Mouse (Mus musculus) activated CD4-positive, CD25-positive, alpha-beta regulatory T cell, adult 9 weeks (primary cell): Measurements from ENCODE around the gene Raver1. TPM values are rescaled to one million over a fixed set of nuclear protein-coding genes. Genes with fewer than 3 reads are reported as not detected.

Source experiments
- polyA plus RNA-seq: library from polyadenylated mRNA; unstranded; fragments of 100-300 nt; shearing (Covaris generic); gene quantifications from one replicate; pipeline ENCODE4 v1.2.1, GENCODE M21; 2017

Gene Raver1
- 73.3 TPM for polyA plus RNA-seq

GRCm38 (mm10) chr9:21091707-21092320 lies at the start of gene Raver1, which contains the start of gene Gm38431:
Gene Raver1, minus strand, starts transcription at chr9:21092008.
Gene Gm38431, minus strand, starts transcription at chr9:21091997.

GRCm38 (mm10) chr9:21131059-21131956 lies 39.5 kb upstream of the Raver1 start, which contains the start of gene Tyk2:
Gene Tyk2, minus strand, starts transcription at chr9:21131243.

GRCm38 (mm10) chr9:21073044-21073840 lies 18.6 kb downstream of the Raver1 start, which contains the start of the genes Gm49373 and Fdx1l:
Gene Gm49373, minus strand, starts transcription at chr9:21073096.
Gene Fdx1l, minus strand, starts transcription at chr9:21073614.

GRCm38 (mm10) chr9:21067006-21067684 lies 24.7 kb downstream of the Raver1 start, which contains the start of gene Zglp1:
Gene Zglp1, minus strand, starts transcription at chr9:21067093.

DNA sequence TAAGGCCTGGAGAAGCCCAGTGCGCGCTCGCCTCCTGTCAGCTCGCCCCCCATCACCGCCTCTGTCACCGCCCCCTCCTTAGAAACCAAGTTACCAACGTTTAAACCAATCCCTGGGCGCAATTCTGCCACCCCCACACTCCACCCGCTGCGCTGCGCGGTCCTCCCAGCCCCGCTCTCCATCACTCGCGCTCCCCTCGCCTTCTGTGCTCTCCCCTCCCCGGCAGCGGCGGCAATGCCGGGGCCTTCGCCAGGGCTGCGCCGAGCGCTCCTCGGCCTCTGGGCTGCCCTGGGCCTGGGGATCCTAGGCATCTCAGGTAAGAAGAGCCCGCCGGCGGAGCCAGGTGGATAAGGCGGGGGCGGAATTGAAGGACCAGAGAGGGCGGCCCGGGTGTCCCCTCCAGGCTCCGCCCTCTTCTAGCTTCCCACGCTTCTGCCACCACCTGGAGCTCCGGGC lies 59.9 kb downstream of the Raver1 start, which contains the start of gene Icam5:
Icam5 (plus strand) TSS at position 178 of the 456 bp plus-strand sequence.

DNA sequence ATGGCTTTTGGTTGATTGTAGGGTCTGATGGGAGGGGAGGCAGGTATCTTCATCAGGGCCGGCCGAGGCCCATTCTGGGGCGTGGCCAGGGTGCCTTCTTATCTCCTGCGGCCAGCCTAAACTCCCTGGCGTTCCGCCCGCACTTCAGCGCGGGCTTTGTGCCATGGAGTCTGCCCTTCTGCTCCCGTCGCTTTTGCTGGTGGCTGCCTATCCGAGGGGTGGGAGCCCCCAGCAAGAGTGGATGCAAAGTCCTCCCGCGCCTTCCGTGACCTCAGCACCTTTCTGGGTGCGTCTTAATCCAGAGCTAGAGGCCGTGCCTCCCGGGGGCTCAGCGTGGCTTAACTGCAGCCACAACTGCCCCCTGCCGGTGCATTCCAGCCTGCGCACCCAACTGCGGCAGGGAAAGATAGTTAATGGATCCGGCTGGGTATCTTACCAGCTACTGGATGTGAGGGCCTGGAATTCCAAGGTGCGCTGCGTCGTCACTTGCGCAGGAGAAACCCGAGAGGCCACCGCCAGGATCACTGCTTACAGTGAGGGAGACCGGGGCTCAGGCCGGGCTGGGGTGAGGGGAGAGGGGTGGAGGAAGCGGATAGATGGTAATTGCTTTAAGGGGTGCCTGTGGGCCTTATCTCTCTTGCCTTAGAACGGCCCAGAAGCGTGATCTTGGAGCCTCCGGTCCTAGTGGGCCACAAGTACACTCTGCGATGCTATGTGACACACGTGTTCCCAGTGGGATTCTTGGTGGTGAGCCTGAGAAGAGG lies 62.3 kb downstream of the Raver1 start, which contains the start of gene Icam4:
Icam4 (plus strand) TSS at position 83 of the 764 bp plus-strand sequence.

Other genes starting within 250 kb of the Raver1 start
- 52.0 TPM for gene A230050P20Rik, start 223.4 kb downstream of the Raver1 start, polyA plus RNA-seq
- gene Angptl6, start 212.3 kb downstream of the Raver1 start, polyA plus RNA-seq, result 0.49 TPM
- 84.2 TPM for gene Ppan, start 203.8 kb downstream of the Raver1 start, polyA plus RNA-seq
- 248 TPM for gene Eif3g, start 193.4 kb downstream of the Raver1 start, polyA plus RNA-seq
- gene Dnmt1, start 132.1 kb downstream of the Raver1 start, polyA plus RNA-seq, result 92.3 TPM
- gene S1pr2, start 115.2 kb downstream of the Raver1 start, polyA plus RNA-seq, result 24.4 TPM
- 128 TPM for gene Mrpl4, start 89.3 kb downstream of the Raver1 start, polyA plus RNA-seq
- gene Icam1, start 76.0 kb downstream of the Raver1 start, polyA plus RNA-seq, result 132 TPM
- 1.9 TPM for gene Icam4, start 62.6 kb downstream of the Raver1 start, polyA plus RNA-seq
- 0.79 TPM for gene Icam5, start 59.9 kb downstream of the Raver1 start, polyA plus RNA-seq
- not detected for gene Zglp1, start 24.9 kb downstream of the Raver1 start, polyA plus RNA-seq
- gene Gm49373, start 18.9 kb downstream of the Raver1 start, polyA plus RNA-seq, result 0.20 TPM
- 35.0 TPM for gene Fdx1l, start 18.4 kb downstream of the Raver1 start, polyA plus RNA-seq
- gene Gm38431, start within 50 bp of the Raver1 start, polyA plus RNA-seq, result 6.8 TPM
- 118 TPM for gene Tyk2, start 39.2 kb upstream of the Raver1 start, polyA plus RNA-seq
- gene Cdc37, start 58.0 kb upstream of the Raver1 start, polyA plus RNA-seq, result 330 TPM
- 0.72 TPM for gene Pde4a, start 73.7 kb upstream of the Raver1 start, polyA plus RNA-seq
- gene Keap1, start 147.4 kb upstream of the Raver1 start, polyA plus RNA-seq, result 39.3 TPM
- not detected for gene S1pr5, start 156.4 kb upstream of the Raver1 start, polyA plus RNA-seq
- gene Atg4d, start 173.3 kb upstream of the Raver1 start, polyA plus RNA-seq, result 63.6 TPM
- gene Kri1, start 196.0 kb upstream of the Raver1 start, polyA plus RNA-seq, result 37.6 TPM
- 104 TPM for gene Cdkn2d, start 199.4 kb upstream of the Raver1 start, polyA plus RNA-seq
- gene Ap1m2, start 220.3 kb upstream of the Raver1 start, polyA plus RNA-seq, result 2.0 TPM
- gene Slc44a2, start 228.7 kb upstream of the Raver1 start, polyA plus RNA-seq, result 543 TPM